Mouse (Mus musculus): Measurements from ENCODE around the gene Pqlc3. TPM values are rescaled to one million over a fixed set of nuclear protein-coding genes. Genes with fewer than 3 reads are reported as not detected.
"Not testable (repeated sequence)": the region's sequence is repeated elsewhere in the genome, so short reads cannot be mapped to it uniquely, and the experiment has no call there.

Gene Pqlc3
- total RNA-seq (2017), result 14.1 and 17.2 TPM in 2 replicates

DNA sequence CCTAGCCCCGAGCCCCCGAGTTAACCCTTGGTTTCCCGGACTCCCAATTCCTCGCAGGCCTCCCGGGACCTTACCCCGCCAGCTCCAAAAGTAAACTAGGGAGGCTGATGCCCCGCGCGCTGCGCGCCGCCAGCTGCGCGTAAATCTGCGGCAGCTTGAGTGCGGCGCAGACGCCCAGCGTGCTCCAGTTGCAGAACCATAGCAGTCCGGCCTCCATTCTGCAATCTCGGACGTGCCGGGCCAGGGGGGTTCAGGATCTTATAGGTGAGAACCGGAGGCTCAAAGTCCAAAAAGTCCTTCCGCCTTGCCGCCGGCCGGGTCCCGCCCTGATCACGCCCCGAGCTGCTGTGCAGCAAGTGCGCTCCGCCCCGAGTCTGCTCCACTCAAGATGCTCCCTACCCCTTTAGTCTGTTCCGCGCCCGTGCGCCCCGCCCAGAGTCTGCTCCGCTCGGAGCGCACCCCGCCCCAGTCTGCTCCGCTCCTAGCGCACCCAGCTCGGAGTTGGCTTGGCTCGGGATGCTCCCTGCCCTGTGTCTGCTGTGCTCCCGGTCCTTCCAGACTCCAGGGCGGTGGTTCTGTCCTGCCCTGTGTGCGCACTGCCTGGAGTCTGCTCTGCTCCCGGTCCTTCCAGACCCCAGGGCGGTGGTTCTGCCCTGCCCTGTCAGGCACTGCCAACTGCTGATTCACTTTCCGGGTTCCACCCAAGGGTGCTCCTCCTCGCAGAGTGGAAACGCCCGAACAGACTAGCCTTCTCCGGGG is at the start of gene Pqlc3:
Gene Pqlc3 (minus strand): TSS at position 670 of the 759 bp plus-strand sequence.
- peak; percentile 90 for ATAC-seq (replicated peaks; ENCODE audit: low read depth, poor library complexity, severe bottlenecking)

GRCm38 (mm10) chr12:17049796-17050195 is 49.6 kb upstream of the Pqlc3 start:
- no peak for ATAC-seq (replicated peaks; ENCODE audit: low read depth, poor library complexity, severe bottlenecking)

DNA sequence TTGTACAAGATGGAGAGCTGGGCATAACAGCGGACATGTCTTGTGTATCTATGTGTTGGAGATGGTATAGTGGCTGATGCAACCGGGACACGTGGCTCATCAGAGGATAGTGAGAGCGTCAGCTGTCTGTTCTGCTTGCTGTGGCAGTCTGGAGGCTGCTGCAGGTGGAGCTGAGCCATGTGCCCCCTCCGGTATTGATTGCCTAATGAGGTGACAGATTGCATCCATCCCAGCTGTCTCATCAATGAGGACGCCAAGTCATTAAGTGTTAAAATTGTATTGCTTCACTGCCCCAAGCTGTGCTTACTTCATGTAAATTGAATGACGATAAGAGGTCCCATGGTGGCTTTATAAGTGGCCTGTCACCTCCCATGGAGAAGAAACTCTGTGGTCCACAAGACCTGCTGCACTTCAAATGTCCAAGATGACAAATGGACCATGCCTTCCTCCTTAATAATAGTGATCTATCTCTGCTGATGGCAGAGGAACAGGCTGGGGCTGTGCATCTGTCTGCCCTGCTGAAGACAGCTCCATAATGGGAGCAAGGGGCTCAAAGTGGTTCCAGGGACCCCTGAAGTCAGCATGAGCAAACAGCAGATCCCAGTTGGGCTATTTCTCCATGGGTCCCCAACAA is 48.9 kb upstream of the Pqlc3 start:
- no peak for ATAC-seq (replicated peaks; ENCODE audit: low read depth, poor library complexity, severe bottlenecking)

GRCm38 (mm10) chr12:17043311-17043710 is 43.1 kb upstream of the Pqlc3 start:
- ATAC-seq (replicated peaks; ENCODE audit: low read depth, poor library complexity, severe bottlenecking), result no peak

- ATAC-seq (replicated peaks; ENCODE audit: low read depth, poor library complexity, severe bottlenecking), result no peak
Observed at GRCm38 (mm10) chr12:17040567-17040966, 40.4 kb upstream of the Pqlc3 start.

- no peak for ATAC-seq (replicated peaks; ENCODE audit: low read depth, poor library complexity, severe bottlenecking)
Observed at GRCm38 (mm10) chr12:17039415-17039814, 39.2 kb upstream of the Pqlc3 start.

DNA sequence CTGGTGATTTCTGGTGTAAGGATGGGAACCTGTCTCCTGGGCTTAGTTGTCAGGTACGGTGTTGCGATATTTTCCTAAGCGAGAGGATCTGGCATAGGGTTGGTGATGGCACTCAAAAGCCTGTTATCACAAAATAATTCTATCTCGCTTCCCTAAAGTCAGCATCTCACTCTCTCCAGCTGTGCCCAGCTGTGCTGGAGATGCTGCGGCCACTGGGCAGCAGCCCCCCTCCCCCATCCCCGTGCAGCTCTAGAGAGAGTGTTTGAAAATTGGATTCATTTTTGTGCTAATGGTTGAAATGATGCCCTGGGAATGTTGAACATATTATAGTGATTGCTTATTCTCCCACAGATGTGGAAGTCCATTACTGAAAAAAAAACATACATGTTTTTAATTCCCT is 38.0 kb upstream of the Pqlc3 start:
- no peak for ATAC-seq (replicated peaks; ENCODE audit: low read depth, poor library complexity, severe bottlenecking)

GRCm38 (mm10) chr12:17037053-17037610 is 36.9 kb upstream of the Pqlc3 start:
- ATAC-seq (replicated peaks; ENCODE audit: low read depth, poor library complexity, severe bottlenecking), result no peak

GRCm38 (mm10) chr12:17036532-17036931 is 36.3 kb upstream of the Pqlc3 start:
- no peak for ATAC-seq (replicated peaks; ENCODE audit: low read depth, poor library complexity, severe bottlenecking)

DNA sequence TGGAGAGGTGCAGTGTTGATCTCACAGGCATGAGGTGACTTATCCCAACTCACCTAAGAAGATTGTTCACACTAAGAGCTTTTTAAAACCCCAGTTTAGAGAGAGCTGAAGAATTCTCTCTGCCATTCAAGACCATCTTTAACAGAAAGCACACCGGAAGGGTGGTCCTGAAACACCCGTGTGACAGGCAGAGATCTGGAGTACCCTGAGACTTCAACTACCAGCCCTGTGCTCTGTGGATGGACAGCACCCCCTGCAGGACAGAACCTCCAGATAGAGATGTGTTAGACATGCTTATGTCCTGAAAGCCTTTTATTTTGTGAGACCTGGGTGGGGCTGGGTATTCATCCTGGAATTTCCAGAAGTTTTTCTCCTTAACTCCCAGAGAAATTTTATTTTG is 34.9 kb upstream of the Pqlc3 start:
- ATAC-seq (replicated peaks; ENCODE audit: low read depth, poor library complexity, severe bottlenecking), result peak; percentile 55

GRCm38 (mm10) chr12:17034671-17035070 is 34.5 kb upstream of the Pqlc3 start:
- ATAC-seq (replicated peaks; ENCODE audit: low read depth, poor library complexity, severe bottlenecking), result no peak

DNA sequence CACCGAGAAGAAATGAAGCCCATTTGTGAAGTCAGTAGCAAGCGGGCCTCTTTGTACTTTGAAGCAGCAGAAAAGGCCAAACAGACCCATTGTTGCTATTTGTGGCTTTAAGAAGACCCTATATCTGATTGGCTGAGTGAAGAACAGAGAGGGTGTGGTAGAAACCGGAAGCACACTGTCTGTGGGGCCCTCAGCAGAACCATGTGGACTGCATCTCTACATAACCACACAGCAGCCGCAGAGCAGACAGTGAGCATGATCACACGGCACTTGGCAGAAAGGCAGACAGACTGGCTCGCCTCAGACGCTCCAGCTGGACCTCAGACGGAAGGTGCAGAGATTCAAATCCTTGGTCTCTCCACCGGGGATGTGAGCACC is 33.2 kb upstream of the Pqlc3 start:
- peak; percentile 60 for ATAC-seq (replicated peaks; ENCODE audit: low read depth, poor library complexity, severe bottlenecking)

GRCm38 (mm10) chr12:17032694-17033463 is 32.7 kb upstream of the Pqlc3 start:
- peak; percentile 63 for ATAC-seq (replicated peaks; ENCODE audit: low read depth, poor library complexity, severe bottlenecking)

GRCm38 (mm10) chr12:17024554-17025110 is 24.4 kb upstream of the Pqlc3 start:
- no peak for ATAC-seq (replicated peaks; ENCODE audit: low read depth, poor library complexity, severe bottlenecking)

DNA sequence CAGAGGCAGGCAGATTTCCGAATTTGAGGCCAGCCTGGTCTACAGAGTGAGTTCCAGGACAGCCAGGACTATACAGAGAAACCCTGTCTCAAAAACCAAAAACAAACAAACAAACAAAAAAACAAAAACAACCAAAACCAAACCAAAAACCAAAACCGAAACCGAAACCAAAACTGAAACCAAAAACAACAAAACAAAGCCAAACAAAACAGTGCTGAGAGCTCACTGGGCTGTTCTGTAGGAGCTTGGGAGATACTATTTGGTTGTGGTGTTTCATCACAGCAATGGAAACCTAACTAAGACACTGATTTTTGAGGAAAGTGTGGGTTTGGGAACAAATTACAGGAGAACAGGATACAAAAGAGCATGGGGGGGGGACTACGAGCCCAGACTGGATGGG is 21.9 kb upstream of the Pqlc3 start:
- ATAC-seq (replicated peaks; ENCODE audit: low read depth, poor library complexity, severe bottlenecking), result no peak

DNA sequence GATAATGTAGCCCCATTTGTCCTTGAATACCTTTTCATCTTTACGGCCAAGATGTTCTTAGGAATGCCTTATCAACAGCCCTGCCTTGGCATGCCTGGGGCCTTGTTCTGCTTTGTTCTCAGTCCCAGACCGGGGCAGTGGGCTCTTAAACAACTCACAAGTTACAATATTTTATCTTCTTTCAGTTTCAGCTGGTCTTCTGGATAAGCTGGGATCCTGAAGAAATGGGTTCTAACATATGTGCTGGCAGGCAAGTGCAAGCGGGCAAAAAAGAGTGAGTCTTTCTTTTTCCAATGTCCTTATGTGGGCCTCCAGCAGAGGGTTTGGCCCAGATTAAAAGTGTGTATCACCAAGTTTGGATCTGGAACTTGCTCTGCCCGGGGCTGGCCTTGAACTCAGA is 20.9 kb upstream of the Pqlc3 start:
- not testable (repeated sequence) for ATAC-seq (replicated peaks; ENCODE audit: low read depth, poor library complexity, severe bottlenecking)

DNA sequence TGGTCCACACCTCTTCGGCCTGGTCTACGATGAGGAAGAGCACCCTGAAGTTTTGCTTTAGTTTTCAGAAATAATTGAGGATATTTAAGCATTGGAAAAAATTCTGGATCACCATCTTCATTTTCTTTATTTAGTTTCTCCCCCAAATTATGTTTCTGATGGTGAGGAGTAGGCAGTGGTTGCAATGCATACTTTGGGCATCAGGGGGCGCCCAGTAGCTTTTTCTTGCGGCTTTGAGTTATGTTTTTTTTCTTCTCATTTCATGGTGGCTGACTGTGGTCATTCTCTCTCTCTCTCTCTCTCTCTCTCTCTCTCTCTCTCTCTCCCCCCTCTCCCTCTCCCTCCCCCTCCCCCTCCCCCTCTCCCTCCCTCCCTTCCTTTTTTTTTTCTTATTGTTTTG is 18.3 kb upstream of the Pqlc3 start:
- ATAC-seq (replicated peaks; ENCODE audit: low read depth, poor library complexity, severe bottlenecking), result peak; percentile 73

DNA sequence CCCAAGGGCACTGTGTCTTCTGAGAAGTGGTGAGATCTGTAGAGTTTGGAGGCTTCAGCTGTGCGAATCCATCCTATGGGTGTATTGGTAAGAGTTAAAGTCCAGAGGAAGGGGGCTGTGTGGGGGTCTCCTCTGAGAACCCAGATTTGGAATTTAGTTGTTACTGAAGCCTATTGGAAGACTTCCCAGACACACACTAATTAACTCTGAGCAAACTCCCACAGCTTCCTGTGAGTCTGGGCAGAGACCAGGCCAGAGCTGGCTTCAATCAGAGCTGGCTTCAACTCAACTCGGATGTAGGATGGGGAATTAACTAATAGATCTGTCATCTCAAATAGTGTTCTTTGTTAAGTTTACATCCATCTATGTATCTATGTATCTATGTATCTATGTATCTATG is 15.5 kb upstream of the Pqlc3 start:
- no peak for ATAC-seq (replicated peaks; ENCODE audit: low read depth, poor library complexity, severe bottlenecking)

- ATAC-seq (replicated peaks; ENCODE audit: low read depth, poor library complexity, severe bottlenecking), result no peak
Observed at GRCm38 (mm10) chr12:17012067-17012899, 12.1 kb upstream of the Pqlc3 start.

All from common myeloid progenitor, adult 5-6 weeks (primary cell).